Mouse (Mus musculus): ENCODE data around the gene Syndig1. TPM values are rescaled to one million over a fixed set of nuclear protein-coding genes. Genes with fewer than 3 reads are reported as not detected.

Gene Syndig1
- total and polyA plus RNA-seq, 3 experiments: not detected

GRCm38 (mm10) chr2:149923561-149923960, 94.5 kb downstream of the Syndig1 start:
- DNase-seq (ENCODE audit: low read depth, low spot score): no peak
- Histone ChIP-seq H3K4me3 (ENCODE audit: control insufficient read depth in 1 of 2, insufficient read depth in 1 of 2, low read depth in 2 of 2, low read length in 2 of 2) (no peak overlapping the region), H3K36me3 (ENCODE audit: control insufficient read depth in 1 of 2, insufficient read depth in 2 of 2, low read length in 2 of 2) (no peaks in the 10 kb centered on the region), H3K27me3 (ENCODE audit: control insufficient read depth in 1 of 2, insufficient read depth in 2 of 2, low read length in 2 of 2) (no peaks in the 10 kb centered on the region), H3K9me3 (replicated peaks; ENCODE audit: insufficient read depth, low read length) (no peaks in the 10 kb centered on the region), H3K4me1 (ENCODE audit: control insufficient read depth in 1 of 2, insufficient read depth in 2 of 2, low read length in 2 of 2) (no peaks in the 10 kb centered on the region), H3K27ac (ENCODE audit: control insufficient read depth, low read depth, low read length) (no peak overlapping the region), H3K79me2 (ENCODE audit: control insufficient read depth, insufficient read depth, low read length, poor library complexity) (no peaks in the 10 kb centered on the region), H3K9ac (ENCODE audit: control insufficient read depth, low read depth, low read length, poor library complexity, severe bottlenecking) (no peak overlapping the region)
- no peak for TF ChIP-seq RAD21 (IDR thresholded peaks at IDR 0.05; ENCODE audit: low read depth, low read length)
- TF ChIP-seq MAZ (IDR thresholded peaks at IDR 0.05; ENCODE audit: low read depth, low read length): no peak
- no peak for TF ChIP-seq TAL1 (IDR thresholded peaks at IDR 0.05; ENCODE audit: low read length)
- no peak for TF ChIP-seq BHLHE40 (IDR thresholded peaks at IDR 0.05; ENCODE audit: borderline replicate concordance, low read depth, low read length)
- TF ChIP-seq SIN3A (IDR thresholded peaks at IDR 0.05; ENCODE audit: low read length): no peak
- TF ChIP-seq KAT2A (conservative IDR thresholded peaks at IDR 0.05; ENCODE audit: low read depth, low read length): no peak
- TF ChIP-seq TCF12 (IDR thresholded peaks at IDR 0.05; ENCODE audit: low read depth, low read length): no peak
- TF ChIP-seq ZC3H11A (IDR thresholded peaks at IDR 0.05; ENCODE audit: low read depth, low read length): no peak
- no peak for TF ChIP-seq ELF1 (IDR thresholded peaks at IDR 0.05; ENCODE audit: low read depth, low read length)
- TF ChIP-seq GABPA (IDR thresholded peaks at IDR 0.05; ENCODE audit: low read depth, low read length): no peak
- no peak for TF ChIP-seq MXI1 (IDR thresholded peaks at IDR 0.05; ENCODE audit: low read depth, low read length)
- no peak for TF ChIP-seq MAFK (IDR thresholded peaks at IDR 0.05; ENCODE audit: borderline replicate concordance, low read depth, low read length)
- no peak for TF ChIP-seq GATA1 (IDR thresholded peaks at IDR 0.05; ENCODE audit: low read depth, low read length)
- TF ChIP-seq USF2 (IDR thresholded peaks at IDR 0.05; ENCODE audit: borderline replicate concordance in 1 of 2, insufficient read depth in 1 of 2, low read depth in 1 of 2, low read length in 2 of 2): no peak
- no peak for TF ChIP-seq MAX (IDR thresholded peaks at IDR 0.05; ENCODE audit: low read length)
- TF ChIP-seq MEF2A (IDR thresholded peaks at IDR 0.05; ENCODE audit: extremely low read depth, insufficient replicate concordance, low read depth, low read length, poor library complexity, severe bottlenecking): no peak

DNA sequence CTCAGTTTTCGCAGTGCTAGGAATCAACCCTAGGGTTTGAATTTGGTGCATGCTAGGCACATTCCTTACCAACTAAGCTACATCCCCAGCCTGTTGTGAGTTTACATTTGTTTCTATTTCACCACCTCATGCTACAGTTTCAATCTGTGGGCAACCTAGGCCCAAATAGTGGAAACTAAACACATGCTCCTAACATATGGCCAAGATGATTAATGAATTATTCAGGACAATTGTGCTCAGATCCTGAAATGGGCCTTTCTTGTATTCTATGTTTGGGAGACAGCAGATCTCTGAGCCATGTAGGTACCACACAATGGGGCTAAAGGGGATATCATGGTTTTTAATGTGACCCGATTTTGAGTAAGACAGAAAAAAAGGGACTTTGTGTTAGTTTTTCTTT, 96.9 kb downstream of the Syndig1 start:
- H3K9ac ChIP-seq (ENCODE audit: control insufficient read depth, low read depth, low read length, poor library complexity, severe bottlenecking): no peak overlapping the region
- no peak overlapping the region for H3K4me3 ChIP-seq (ENCODE audit: control insufficient read depth in 1 of 2, insufficient read depth in 1 of 2, low read depth in 2 of 2, low read length in 2 of 2)
- no peak for DNase-seq (ENCODE audit: low read depth, low spot score)
- TF ChIP-seq KAT2A (conservative IDR thresholded peaks at IDR 0.05; ENCODE audit: low read depth, low read length) (no peak), RCOR1 (IDR thresholded peaks at IDR 0.05; ENCODE audit: low read depth, low read length) (no peak), BHLHE40 (IDR thresholded peaks at IDR 0.05; ENCODE audit: borderline replicate concordance, low read depth, low read length) (no peak), MAFK (IDR thresholded peaks at IDR 0.05; ENCODE audit: borderline replicate concordance, low read depth, low read length) (no peak), POLR2A (IDR thresholded peaks at IDR 0.05; ENCODE audit: control insufficient read depth in 1 of 2, insufficient read depth in 1 of 2, low read depth in 1 of 2, low read length in 2 of 2, poor library complexity in 1 of 2) (no peak), JUND (IDR thresholded peaks at IDR 0.05; ENCODE audit: low read depth, low read length) (no peak)
- H3K36me3 ChIP-seq (ENCODE audit: control insufficient read depth in 1 of 2, insufficient read depth in 2 of 2, low read length in 2 of 2): no peaks in the 10 kb centered on the region
- H3K79me2 ChIP-seq (ENCODE audit: control insufficient read depth, insufficient read depth, low read length, poor library complexity): no peaks in the 10 kb centered on the region
- H3K27me3 ChIP-seq (ENCODE audit: control insufficient read depth in 1 of 2, insufficient read depth in 2 of 2, low read length in 2 of 2): no peaks in the 10 kb centered on the region
- H3K27ac ChIP-seq (ENCODE audit: control insufficient read depth, low read depth, low read length): no peak overlapping the region
- H3K9me3 ChIP-seq (replicated peaks; ENCODE audit: insufficient read depth, low read length): no peaks in the 10 kb centered on the region
- H3K4me1 ChIP-seq (ENCODE audit: control insufficient read depth in 1 of 2, insufficient read depth in 2 of 2, low read length in 2 of 2): no peaks in the 10 kb centered on the region
